Mouse (Mus musculus) myocyte (in vitro differentiated cells): Measurements from ENCODE around the gene Pck1.

ENCODE experiments used
- CEBPB ChIP-seq: IDR thresholded peaks from 2 replicates; pipeline ENCODE4 v1.6.1; 2011; ENCODE audit warnings: mild to moderate bottlenecking, moderate library complexity; ENCODE audit not compliant: poor library complexity, insufficient read depth, severe bottlenecking
- E2F4 ChIP-seq: IDR thresholded peaks from one replicate; pipeline ENCODE4 v1.6.1; 2011; ENCODE audit warnings: mild to moderate bottlenecking, control low read depth, moderate library complexity; ENCODE audit not compliant: insufficient read depth
- MAX ChIP-seq: IDR thresholded peaks from one replicate; pipeline ENCODE4 v1.6.1; 2011; ENCODE audit warnings: low read depth, mild to moderate bottlenecking, control low read depth
- MYOG ChIP-seq, 3 experiments: IDR thresholded peaks; one replicate each; pipeline ENCODE4 v1.6.1; 2011; ENCODE audit warnings: control low read depth in 2 of 3, low read depth in 2 of 3, mild to moderate bottlenecking in 2 of 3; ENCODE audit not compliant: insufficient read length in 2 of 3, control insufficient read depth in 1 of 3, insufficient read depth in 1 of 3
- POLR2A ChIP-seq: IDR thresholded peaks from one replicate; pipeline ENCODE4 v1.6.1; 2011; ENCODE audit warnings: low read depth, mild to moderate bottlenecking, control low read depth, moderate library complexity; ENCODE audit not compliant: insufficient read length
- POLR2AphosphoS2 ChIP-seq: IDR thresholded peaks from one replicate; pipeline ENCODE4 v1.6.1; 2011; ENCODE audit warnings: low read depth, control low read depth; ENCODE audit not compliant: insufficient read length
- REST ChIP-seq: IDR thresholded peaks from one replicate; pipeline ENCODE4 v1.6.1; 2011; ENCODE audit warnings: mild to moderate bottlenecking, control low read depth, moderate library complexity; ENCODE audit not compliant: insufficient read depth, insufficient read length
- TCF12 ChIP-seq: IDR thresholded peaks from one replicate; pipeline ENCODE4 v1.6.1; 2011; ENCODE audit warnings: mild to moderate bottlenecking, control low read depth; ENCODE audit not compliant: poor library complexity, insufficient read depth, severe bottlenecking
- TCF3 ChIP-seq: IDR thresholded peaks from one replicate; pipeline ENCODE4 v1.6.1; 2011; ENCODE audit warnings: low read depth, control low read depth; ENCODE audit not compliant: insufficient read length
- USF1 ChIP-seq: IDR thresholded peaks from one replicate; pipeline ENCODE4 v1.6.1; 2011; ENCODE audit warnings: low read depth, mild to moderate bottlenecking, control low read depth, moderate library complexity

- TF ChIP-seq MAX, result no peak
- no peak for TF ChIP-seq USF1
- no peak for TF ChIP-seq CEBPB
- no peak for TF ChIP-seq POLR2A
- no peak for TF ChIP-seq E2F4
- no peak for TF ChIP-seq REST
- no peak for TF ChIP-seq MYOG (IDR thresholded peaks at IDR 0.05; ENCODE audit: control insufficient read depth in 1 of 3, insufficient read depth in 1 of 3, insufficient read length in 2 of 3, low read depth in 2 of 3)
- TF ChIP-seq TCF12, result no peak
- no peak for TF ChIP-seq POLR2AphosphoS2
- no peak for TF ChIP-seq TCF3
These were observed 28.6 kb downstream of the Pck1 start for GRCm38 (mm10) chr2:173181486-173181885.
